Mouse (Mus musculus) liver, embryonic 11.5 days (tissue): ENCODE results near the gene Ano5. TPM values are rescaled to one million over a fixed set of nuclear protein-coding genes. Genes with fewer than 3 reads are reported as not detected.

Experiments
- ATAC-seq: fragments of 200-750 bp; cut with Nextera tagmentation; replicated peaks from 2 replicates; pipeline ENCODE4 v1.8.0; 2017; ENCODE audit warnings: moderate number of reproducible peaks, mild to moderate bottlenecking, moderate TSS enrichment, moderate library complexity; ENCODE audit not compliant: low FRiP score
- DNase-seq: peaks from one replicate; pipeline ENCODE4 v3.0.0-alpha.2; 2017; ENCODE audit warnings: low spot score
- H3K27ac ChIP-seq: fragments of 300-500 bp; sonication (generic); 2 replicates; pipeline ENCODE4 v1.5.1; 2014; ENCODE audit warnings: mild to moderate bottlenecking, low read depth, low read length, control low read depth
- H3K27me3 ChIP-seq: fragments of 300-500 bp; sonication (generic); replicated peaks from 2 replicates; pipeline ENCODE4 v1.6.1; 2014; ENCODE audit warnings: low read length, mixed read lengths; ENCODE audit not compliant: control insufficient read depth, insufficient read depth
- H3K36me3 ChIP-seq: fragments of 300-500 bp; sonication (generic); 2 replicates; pipeline ENCODE4 v1.6.1; 2014; ENCODE audit warnings: mild to moderate bottlenecking, low read length, moderate library complexity, mixed read lengths; ENCODE audit not compliant: control insufficient read depth, insufficient read depth
- H3K4me1 ChIP-seq: fragments of 300-500 bp; sonication (generic); replicated peaks from 2 replicates; pipeline ENCODE4 v1.6.1; 2014; ENCODE audit warnings: low read length, mixed read lengths; ENCODE audit not compliant: control insufficient read depth, insufficient read depth
- H3K4me2 ChIP-seq: fragments of 300-500 bp; sonication (generic); 2 replicates; pipeline ENCODE4 v1.6.1; 2014; ENCODE audit warnings: mild to moderate bottlenecking, control low read depth, moderate library complexity
- H3K4me3 ChIP-seq: fragments of 300-500 bp; sonication (generic); 2 replicates; pipeline ENCODE4 v1.5.1; 2014; ENCODE audit warnings: low read depth, low read length, control low read depth
- H3K9ac ChIP-seq: fragments of 300-500 bp; sonication (generic); 2 replicates; pipeline ENCODE4 v1.6.1; 2014; ENCODE audit warnings: low read depth, low read length, control low read depth
- H3K9me3 ChIP-seq: fragments of 300-500 bp; sonication (generic); 2 replicates; pipeline ENCODE4 v1.6.1; 2016; ENCODE audit warnings: low read length, inconsistent platforms, mixed read lengths; ENCODE audit not compliant: control insufficient read depth
- whole genome bisulfite sequencing: fragments of 180-500 bp; shearing (Covaris S2); extraction: QIAGEN DNeasy Blood & Tissue Kit; methylation state at CpG from one replicate; pipeline ENCODE4 v1.1.7; 2014; 5-methylcytosine and 5-hydroxymethylcytosine counted together
- polyA plus RNA-seq: library from polyadenylated mRNA; unstranded; fragments of >200 nt; fragmentation: Nextera tagmentation; extraction: Ambion mirVana; gene quantifications from 2 replicates; pipeline ENCODE4 v1.2.1, GENCODE M21; 2014

Gene Ano5
- 0.04 and 0.05 TPM in 2 replicates for polyA plus RNA-seq

- H3K9ac ChIP-seq, result no peak within 1 kb of the TSS
- peak within 1 kb of the TSS; percentile 34; the same call in 1 of the 2 replicates for H3K4me3 ChIP-seq
- WGBS, result 5% methylated on average over 45 of the region's 45 CpGs
- no peaks in the 10 kb centered on the region for H3K4me1 ChIP-seq
- no peak within 1 kb of the TSS for H3K27ac ChIP-seq
- H3K9me3 ChIP-seq, result no peaks in the 10 kb centered on the region
- no peaks in the 10 kb centered on the region for H3K36me3 ChIP-seq
- ATAC-seq (no peak; the same call in 1 of the 2 replicates), DNase-seq (peak; percentile 30)
- peaks cover 10% of the 10 kb centered on the region for H3K27me3 ChIP-seq
- H3K4me2 ChIP-seq, result peak within 1 kb of the TSS; percentile 65
Observed at GRCm38 (mm10) chr7:51510671-51511651, at the start of gene Ano5. Gene Ano5, plus strand, starts transcription at chr7:51511029.

DNA sequence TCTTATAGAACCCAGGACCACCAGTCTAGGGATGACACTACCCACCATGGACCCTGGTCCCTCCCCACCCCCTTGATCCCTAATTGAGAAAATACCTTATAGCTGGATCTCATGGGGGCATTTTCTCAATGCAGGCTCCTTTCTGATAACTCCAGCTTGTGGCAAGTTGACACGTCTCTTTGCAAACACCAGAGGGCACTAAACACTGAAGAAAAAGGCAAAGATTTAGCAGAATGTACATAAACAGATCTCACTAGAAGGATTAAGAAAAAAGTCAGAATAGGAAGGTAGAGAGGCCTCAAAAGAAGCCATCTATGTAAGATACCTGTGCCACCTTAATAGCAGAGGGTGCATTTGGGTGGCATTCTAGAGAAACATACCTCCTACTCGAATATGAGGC lies 11.4 kb upstream of the Ano5 start:
- H3K4me1 ChIP-seq, result no peaks in the 10 kb centered on the region
- 33% methylated on average over 2 of the region's 2 CpGs for WGBS
- H3K27me3 ChIP-seq, result no peaks in the 10 kb centered on the region
- no peak overlapping the region for H3K9ac ChIP-seq
- H3K4me3 ChIP-seq, result no peak overlapping the region
- no peaks in the 10 kb centered on the region for H3K9me3 ChIP-seq
- H3K27ac ChIP-seq, result no peak overlapping the region
- DNase-seq (no peak), ATAC-seq (no peak)
- H3K4me2 ChIP-seq, result no peak overlapping the region
- no peaks in the 10 kb centered on the region for H3K36me3 ChIP-seq

DNA sequence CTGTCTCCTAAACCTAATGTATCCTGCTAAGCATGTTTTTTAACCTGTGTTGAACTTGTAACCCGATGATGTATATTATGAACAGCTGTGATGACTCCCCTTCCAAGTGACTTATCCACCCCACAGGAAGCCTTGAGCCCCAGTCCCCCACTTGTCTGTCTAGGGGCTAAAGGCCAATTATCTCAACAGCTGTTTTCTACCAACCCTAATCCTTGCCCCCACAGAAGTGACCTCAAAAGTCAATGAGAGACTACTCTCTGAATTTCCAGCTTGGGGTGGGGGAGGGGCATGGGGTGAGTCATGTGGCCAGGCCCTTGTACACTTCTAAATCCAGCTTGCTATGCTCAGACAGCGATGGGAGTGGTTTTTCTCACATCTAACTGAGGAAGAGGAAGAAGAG lies 6.9 kb upstream of the Ano5 start:
- DNase-seq, result no peak
- Histone ChIP-seq H3K4me3 (no peak overlapping the region), H3K9me3 (no peaks in the 10 kb centered on the region), H3K27ac (no peak overlapping the region), H3K27me3 (no peaks in the 10 kb centered on the region), H3K4me1 (no peaks in the 10 kb centered on the region), H3K36me3 (no peaks in the 10 kb centered on the region), H3K4me2 (no peak overlapping the region), H3K9ac (no peak overlapping the region)
- ATAC-seq, result no peak
- 39% methylated on average over 2 of the region's 2 CpGs for WGBS

DNA sequence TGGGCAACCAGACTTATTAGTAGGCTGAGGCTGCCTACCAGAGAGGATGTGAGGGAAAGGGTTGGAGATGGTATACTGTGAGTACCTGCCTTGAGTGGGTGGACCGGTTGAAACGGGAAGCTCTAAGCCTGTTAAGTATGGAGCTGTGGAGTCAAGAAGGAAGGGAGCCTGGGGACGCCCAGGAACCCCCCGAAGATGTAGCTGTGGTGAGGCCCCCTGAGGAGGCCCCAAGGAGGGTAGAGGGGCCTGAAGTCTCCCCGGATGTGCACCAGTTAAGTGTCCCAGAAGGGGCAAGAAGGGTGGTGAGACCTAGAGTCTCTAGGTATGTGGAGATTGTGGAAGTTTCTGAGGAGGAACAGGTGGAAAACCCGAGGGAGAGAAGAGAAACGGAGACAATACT lies 682 bp upstream of the Ano5 start:
- Histone ChIP-seq H3K27ac (no peak overlapping the region), H3K9ac (no peak overlapping the region), H3K4me2 (no peak overlapping the region), H3K9me3 (no peaks in the 10 kb centered on the region), H3K4me3 (no peak overlapping the region), H3K36me3 (no peaks in the 10 kb centered on the region), H3K4me1 (no peaks in the 10 kb centered on the region), H3K27me3 (peaks cover 10% of the 10 kb centered on the region)
- DNase-seq (no peak), ATAC-seq (no peak)
- 62% methylated on average over 7 of the region's 7 CpGs for WGBS

DNA sequence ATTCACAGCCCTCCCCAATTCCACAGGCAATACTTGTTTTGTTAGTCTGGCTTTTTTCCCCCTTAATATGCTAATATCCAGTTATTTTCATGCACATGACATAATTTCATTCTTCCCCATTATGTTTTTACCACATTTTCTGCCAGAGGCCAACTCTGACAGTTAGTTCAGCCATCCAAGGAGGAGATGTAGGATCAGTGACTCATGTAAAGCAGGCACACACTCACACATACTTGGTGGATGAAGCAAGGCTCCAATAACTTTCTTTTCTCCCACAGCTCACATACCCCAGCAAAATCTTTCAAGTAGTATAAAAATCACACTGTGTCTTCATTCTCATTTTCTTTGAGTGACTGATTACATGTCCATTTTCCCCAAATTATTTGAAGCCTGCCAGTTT lies 28.5 kb downstream of the Ano5 start:
- no peaks in the 10 kb centered on the region for H3K9me3 ChIP-seq
- H3K4me2 ChIP-seq, result no peak overlapping the region
- H3K27me3 ChIP-seq, result no peaks in the 10 kb centered on the region
- H3K4me1 ChIP-seq, result no peaks in the 10 kb centered on the region
- H3K4me3 ChIP-seq, result no peak overlapping the region
- ATAC-seq, result no peak
- no peak for DNase-seq
- H3K9ac ChIP-seq, result no peak overlapping the region
- no peak overlapping the region for H3K27ac ChIP-seq
- H3K36me3 ChIP-seq, result no peaks in the 10 kb centered on the region

- Histone ChIP-seq H3K27me3 (no peaks in the 10 kb centered on the region), H3K4me1 (no peaks in the 10 kb centered on the region), H3K4me3 (no peak overlapping the region), H3K27ac (no peak overlapping the region), H3K9ac (no peak overlapping the region), H3K4me2 (no peak overlapping the region), H3K36me3 (no peaks in the 10 kb centered on the region), H3K9me3 (no peaks in the 10 kb centered on the region)
- no peak for ATAC-seq
- WGBS, result 60% methylated on average over 6 of the region's 6 CpGs
- DNase-seq, result no peak
Observed at GRCm38 (mm10) chr7:51540736-51541135, 29.9 kb downstream of the Ano5 start.

- ATAC-seq (no peak), DNase-seq (no peak)
- Histone ChIP-seq H3K36me3 (no peaks in the 10 kb centered on the region), H3K4me3 (no peak overlapping the region), H3K27ac (no peak overlapping the region), H3K9me3 (no peaks in the 10 kb centered on the region; the same call in 1 of the 2 replicates), H3K4me1 (no peaks in the 10 kb centered on the region), H3K4me2 (no peak overlapping the region), H3K27me3 (no peaks in the 10 kb centered on the region), H3K9ac (no peak overlapping the region)
- WGBS, result 76% methylated on average over 4 of the region's 4 CpGs
Observed at GRCm38 (mm10) chr7:51600021-51600420, 89.2 kb downstream of the Ano5 start.

- DNase-seq (no peak), ATAC-seq (no peak)
- H3K36me3 ChIP-seq, result no peaks in the 10 kb centered on the region
- H3K27ac ChIP-seq, result no peak overlapping the region
- H3K9me3 ChIP-seq, result no peaks in the 10 kb centered on the region; the same call in 1 of the 2 replicates
- H3K9ac ChIP-seq, result no peak overlapping the region
- WGBS, result 86% methylated on average over 12 of the region's 12 CpGs
- H3K27me3 ChIP-seq, result no peaks in the 10 kb centered on the region
- H3K4me2 ChIP-seq, result no peak overlapping the region
- H3K4me3 ChIP-seq, result no peak overlapping the region
- no peaks in the 10 kb centered on the region for H3K4me1 ChIP-seq
Observed at GRCm38 (mm10) chr7:51603741-51604140, 92.9 kb downstream of the Ano5 start.

GRCm38 (mm10) chr7:51614404-51614803 lies 103.6 kb downstream of the Ano5 start:
- Histone ChIP-seq H3K27me3 (no peaks in the 10 kb centered on the region), H3K9ac (no peak overlapping the region), H3K4me3 (no peak overlapping the region), H3K4me2 (no peak overlapping the region), H3K4me1 (no peaks in the 10 kb centered on the region), H3K36me3 (no peaks in the 10 kb centered on the region), H3K27ac (no peak overlapping the region), H3K9me3 (no peaks in the 10 kb centered on the region)
- ATAC-seq (no peak), DNase-seq (no peak)
- 35% methylated on average over 5 of the region's 5 CpGs for WGBS
